Mouse (Mus musculus) testis, adult 2 months (tissue): ENCODE measurements around the gene Gm12845. TPM values are rescaled to one million over a fixed set of nuclear protein-coding genes. Genes with fewer than 3 reads are reported as not detected.
"Not testable (repeated sequence)": the region's sequence is repeated elsewhere in the genome, so short reads cannot be mapped to it uniquely, and the experiment has no call there.

Experiments used
- H3K27ac ChIP-seq: fragments of 200-500 bp; 2 replicates; pipeline ENCODE4 v1.5.1; 2012; ENCODE audit warnings: low read depth, low read length; ENCODE audit not compliant: control insufficient read depth, insufficient read depth
- H3K27me3 ChIP-seq: fragments of 200-500 bp; 2 replicates; pipeline ENCODE4 v1.6.1; 2012; ENCODE audit warnings: mild to moderate bottlenecking, low read length, moderate library complexity; ENCODE audit not compliant: control insufficient read depth, insufficient read depth
- H3K36me3 ChIP-seq: fragments of 200-500 bp; 2 replicates; pipeline ENCODE4 v1.6.1; 2012; ENCODE audit warnings: mild to moderate bottlenecking, low read length; ENCODE audit not compliant: control insufficient read depth, insufficient read depth
- H3K4me1 ChIP-seq: fragments of 200-500 bp; 2 replicates; pipeline ENCODE4 v1.6.1; 2012; ENCODE audit warnings: low read length; ENCODE audit not compliant: control insufficient read depth, insufficient read depth
- H3K4me3 ChIP-seq: fragments of 200-500 bp; 2 replicates; pipeline ENCODE4 v1.5.1; 2012; ENCODE audit warnings: low read depth, mild to moderate bottlenecking, low read length, moderate library complexity, mixed read lengths; ENCODE audit not compliant: control insufficient read depth
- CTCF ChIP-seq: fragments of 200-500 bp; IDR thresholded peaks from 2 replicates; pipeline ENCODE4 v1.5.1; 2012; ENCODE audit warnings: low read depth, mild to moderate bottlenecking, inconsistent platforms, low read length, moderate library complexity; ENCODE audit not compliant: control insufficient read depth, insufficient read depth, insufficient replicate concordance
- POLR2A ChIP-seq: fragments of 200-500 bp; IDR thresholded peaks from 2 replicates; pipeline ENCODE4 v1.6.1; 2012; ENCODE audit warnings: low read depth, mild to moderate bottlenecking, inconsistent platforms, low read length, moderate library complexity; ENCODE audit not compliant: control insufficient read depth
- polyA plus RNA-seq: library from polyadenylated mRNA; depleted of rRNA; stranded (reverse); fragments of >200 nt; gene quantifications from 2 replicates; pipeline ENCODE4 v1.2.3, GENCODE M21; 2012

Gene Gm12845
- polyA plus RNA-seq, 1 experiment, result not detected

GRCm38 (mm10) chr4:117705361-117705760 lies 18.9 kb upstream of the Gm12845 start:
- Histone ChIP-seq H3K36me3 (no peaks in the 10 kb centered on the region), H3K4me1 (no peaks in the 10 kb centered on the region), H3K4me3 (no peak overlapping the region), H3K27me3 (no peaks in the 10 kb centered on the region), H3K27ac (no peak overlapping the region)
- TF ChIP-seq CTCF (peak; percentile 17; the same call in 1 of the 2 replicates), POLR2A (no peak)

GRCm38 (mm10) chr4:117708780-117709550 lies 15.2 kb upstream of the Gm12845 start:
- Histone ChIP-seq H3K27me3 (no peaks in the 10 kb centered on the region), H3K36me3 (no peaks in the 10 kb centered on the region), H3K4me3 (no peak overlapping the region), H3K27ac (no peak overlapping the region), H3K4me1 (no peaks in the 10 kb centered on the region)
- no peak for TF ChIP-seq CTCF
- TF ChIP-seq POLR2A, result no peak

GRCm38 (mm10) chr4:117712314-117712713 lies 11.9 kb upstream of the Gm12845 start:
- Histone ChIP-seq H3K4me3 (no peak overlapping the region), H3K27ac (no peak overlapping the region), H3K4me1 (no peaks in the 10 kb centered on the region), H3K27me3 (no peaks in the 10 kb centered on the region), H3K36me3 (no peaks in the 10 kb centered on the region)
- TF ChIP-seq POLR2A, result no peak
- TF ChIP-seq CTCF, result no peak

- no peak overlapping the region for H3K4me3 ChIP-seq
- H3K36me3 ChIP-seq, result no peaks in the 10 kb centered on the region
- no peaks in the 10 kb centered on the region for H3K4me1 ChIP-seq
- no peak for TF ChIP-seq POLR2A
- no peak for TF ChIP-seq CTCF
- no peaks in the 10 kb centered on the region for H3K27me3 ChIP-seq
- H3K27ac ChIP-seq, result no peak overlapping the region
These were observed 10.7 kb upstream of the Gm12845 start for GRCm38 (mm10) chr4:117713303-117714098.

GRCm38 (mm10) chr4:117731926-117732325 lies 7.7 kb downstream of the Gm12845 start:
- Histone ChIP-seq H3K4me1 (peaks cover 3% of the 10 kb centered on the region; the same call in 1 of the 2 replicates), H3K36me3 (no peaks in the 10 kb centered on the region), H3K27ac (no peak overlapping the region), H3K4me3 (no peak overlapping the region), H3K27me3 (no peaks in the 10 kb centered on the region)
- TF ChIP-seq CTCF (no peak), POLR2A (no peak)

DNA sequence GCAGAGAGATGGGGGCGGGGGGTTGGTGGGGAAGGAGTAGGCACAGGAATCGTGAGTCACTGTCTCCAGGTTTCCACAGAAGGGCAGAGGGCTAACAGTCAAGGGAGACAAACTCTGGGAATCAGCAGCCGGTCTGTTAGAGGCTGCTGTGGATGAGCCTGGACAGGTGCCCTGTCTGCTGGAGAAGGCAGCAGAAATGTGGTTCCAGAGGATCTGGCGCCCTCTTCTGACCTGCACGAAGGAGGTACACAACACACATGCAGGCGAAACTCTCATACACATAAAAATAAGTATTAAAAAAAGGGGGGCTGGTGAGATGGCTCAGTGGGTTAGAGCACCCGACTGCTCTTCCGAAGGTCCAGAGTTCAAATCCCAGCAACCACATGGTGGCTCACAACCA lies 13.3 kb downstream of the Gm12845 start:
- Histone ChIP-seq H3K4me3 (no peak overlapping the region), H3K4me1 (no peaks in the 10 kb centered on the region), H3K27me3 (no peaks in the 10 kb centered on the region), H3K27ac (no peak overlapping the region), H3K36me3 (no peaks in the 10 kb centered on the region)
- TF ChIP-seq POLR2A, result no peak
- TF ChIP-seq CTCF, result peak; percentile 28; the same call in 1 of the 2 replicates

GRCm38 (mm10) chr4:117752469-117752868 lies 28.3 kb downstream of the Gm12845 start:
- H3K27me3 ChIP-seq, H3K27ac ChIP-seq, H3K4me1 ChIP-seq, H3K36me3 ChIP-seq, H3K4me3 ChIP-seq: not testable (repeated sequence)
